Mouse (Mus musculus) natural killer cell, adult 2 months (primary cell): ENCODE measurements around the gene Mob1a.

Experiments
- DNase-seq, 2 experiments: peaks; one replicate each; pipeline ENCODE4 v3.0.0; 2022; ENCODE audit warnings: low spot score in 2 of 2

Mob1a gene

GRCm38 (mm10) chr6:83381510-83382491 lies 56.0 kb downstream of the Mob1a start:
- peak in 1 of 2 experiments; percentile 16 for DNase-seq

DNA sequence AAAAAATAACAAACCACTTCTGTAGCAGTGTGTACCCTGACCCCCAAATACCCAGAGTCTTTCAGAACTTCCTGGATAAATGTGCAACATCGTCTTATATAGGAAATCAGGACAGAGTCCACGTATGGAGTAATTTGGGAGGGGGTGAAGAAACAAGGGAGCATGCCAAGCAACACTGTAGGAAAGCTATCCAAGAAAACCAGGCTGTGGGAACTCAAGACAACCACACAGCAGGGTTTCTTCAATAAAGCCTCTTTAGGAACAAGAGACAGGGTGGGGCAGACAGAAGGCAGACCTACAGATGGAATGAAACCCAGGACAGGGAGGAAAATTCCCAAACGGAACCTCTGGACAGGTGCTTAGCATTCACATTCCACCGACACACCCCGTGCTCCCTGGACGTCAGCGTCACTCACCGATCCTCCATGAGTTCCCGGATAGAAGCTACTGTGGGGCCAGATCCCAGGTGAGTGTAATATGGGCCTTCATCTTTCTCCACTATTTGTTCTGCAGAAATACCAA lies 59.8 kb downstream of the Mob1a start:
- no peak for DNase-seq

DNA sequence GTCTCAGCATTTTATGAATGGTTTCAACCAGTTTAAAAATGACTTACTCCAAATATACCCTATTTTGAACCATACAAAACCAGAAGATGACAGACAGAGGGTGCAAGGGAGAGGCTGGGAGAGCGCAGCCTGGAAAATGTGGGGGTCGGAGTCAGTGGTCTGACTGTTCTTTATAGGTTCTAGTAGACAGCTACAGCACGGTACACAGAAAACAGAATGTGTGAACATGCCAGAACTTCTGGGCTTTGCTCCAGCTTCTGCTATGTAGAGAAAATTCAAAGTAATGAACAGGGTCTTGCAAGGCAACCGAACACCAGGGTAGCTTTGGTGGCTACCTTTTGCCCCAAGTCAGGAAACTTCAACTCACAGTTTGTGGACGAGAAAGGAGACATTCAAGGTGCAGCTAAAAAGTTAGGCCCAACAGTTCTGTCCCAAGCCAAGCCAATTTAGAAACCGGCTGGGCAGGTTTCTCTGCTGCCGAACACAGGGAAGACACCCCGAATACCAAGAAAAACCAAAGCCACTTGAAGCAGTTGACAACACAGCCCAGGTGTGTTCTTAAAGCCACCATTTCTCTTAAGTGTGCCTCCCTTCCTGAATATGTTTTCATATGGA lies 66.5 kb downstream of the Mob1a start:
- no peak for DNase-seq
